Mouse (Mus musculus) hindbrain, embryonic 16.5 days (tissue): ENCODE data around the gene Adcy5. TPM values are rescaled to one million over a fixed set of nuclear protein-coding genes. Genes with fewer than 3 reads are reported as not detected.

Experiments used
- ATAC-seq: fragments of 200-750 bp; cut with Nextera tagmentation; 2 replicates; pipeline ENCODE4 v1.8.0; 2017; ENCODE audit warnings: moderate TSS enrichment, moderate library complexity
- H3K27ac ChIP-seq: fragments of 300-500 bp; sonication (generic); 2 replicates; pipeline ENCODE4 v1.5.1; 2014; ENCODE audit warnings: low read depth, mild to moderate bottlenecking, control low read depth, low read length, moderate library complexity
- H3K27me3 ChIP-seq: fragments of 300-500 bp; sonication (generic); replicated peaks from 2 replicates; pipeline ENCODE4 v1.6.1; 2014; ENCODE audit warnings: low read length; ENCODE audit not compliant: control insufficient read depth, insufficient read depth
- H3K36me3 ChIP-seq: fragments of 300-500 bp; sonication (generic); 2 replicates; pipeline ENCODE4 v1.6.1; 2014; ENCODE audit warnings: mild to moderate bottlenecking, low read length, moderate library complexity, mixed read lengths; ENCODE audit not compliant: control insufficient read depth, insufficient read depth
- H3K4me1 ChIP-seq: fragments of 300-500 bp; sonication (generic); 2 replicates; pipeline ENCODE4 v1.6.1; 2014; ENCODE audit warnings: low read depth, low read length; ENCODE audit not compliant: control insufficient read depth, insufficient read depth
- H3K4me2 ChIP-seq: fragments of 300-500 bp; sonication (generic); 2 replicates; pipeline ENCODE4 v1.6.1; 2014; ENCODE audit warnings: mild to moderate bottlenecking, low read length, control low read depth, moderate library complexity
- H3K4me3 ChIP-seq: fragments of 300-500 bp; sonication (generic); 2 replicates; pipeline ENCODE4 v1.5.1; 2014; ENCODE audit warnings: mild to moderate bottlenecking, low read length, control low read depth, moderate library complexity
- H3K9ac ChIP-seq: fragments of 300-500 bp; sonication (generic); 2 replicates; pipeline ENCODE4 v1.6.1; 2014; ENCODE audit warnings: low read depth, mild to moderate bottlenecking, control low read depth, low read length, moderate library complexity
- H3K9me3 ChIP-seq: fragments of 300-500 bp; sonication (generic); 2 replicates; pipeline ENCODE4 v1.6.1; 2014; ENCODE audit warnings: mild to moderate bottlenecking, low read length, moderate library complexity; ENCODE audit not compliant: control insufficient read depth
- WGBS: fragments of 180-500 bp; shearing (Covaris S2); extraction: QIAGEN DNeasy Blood & Tissue Kit; methylation state at CpG from one replicate; pipeline ENCODE4 v1.1.7; 2014; 5-methylcytosine and 5-hydroxymethylcytosine counted together
- polyA plus RNA-seq: library from polyadenylated mRNA; unstranded; fragments of >200 nt; fragmentation: Nextera tagmentation; extraction: Ambion mirVana; gene quantifications from 2 replicates; pipeline ENCODE4 v1.2.1, GENCODE M21; 2015

Gene Adcy5
- polyA plus RNA-seq, 1 experiment from 2014 or later = 7.2 TPM

DNA sequence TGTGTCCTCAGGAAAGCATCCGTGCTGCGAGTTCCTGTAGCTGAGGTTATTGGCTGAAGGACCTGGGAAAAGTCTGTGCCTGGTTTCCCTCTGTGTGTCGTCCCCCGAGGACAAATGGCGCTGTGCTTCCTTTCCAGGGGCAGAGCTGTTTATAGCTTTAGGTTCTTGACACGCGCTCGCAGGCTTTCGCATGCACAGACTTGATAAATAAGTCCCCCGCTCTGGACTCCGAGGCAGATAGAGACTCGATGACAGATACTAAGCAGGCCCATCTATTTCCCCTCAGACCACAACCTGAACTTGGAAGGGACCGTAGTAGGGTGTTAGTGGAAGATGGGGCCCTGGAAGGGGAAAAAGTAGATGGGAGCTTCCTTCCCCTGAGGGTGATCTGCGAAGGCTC, 70.0 kb downstream of the Adcy5 start:
- Histone ChIP-seq H3K36me3 (no peaks in the 10 kb centered on the region), H3K4me2 (no peak overlapping the region), H3K9me3 (no peaks in the 10 kb centered on the region), H3K4me1 (peaks cover 4% of the 10 kb centered on the region), H3K4me3 (no peak overlapping the region), H3K27me3 (no peaks in the 10 kb centered on the region), H3K27ac (no peak overlapping the region), H3K9ac (no peak overlapping the region)
- WGBS = 79% methylated on average over 14 of the region's 14 CpGs
- ATAC-seq = no peak

DNA sequence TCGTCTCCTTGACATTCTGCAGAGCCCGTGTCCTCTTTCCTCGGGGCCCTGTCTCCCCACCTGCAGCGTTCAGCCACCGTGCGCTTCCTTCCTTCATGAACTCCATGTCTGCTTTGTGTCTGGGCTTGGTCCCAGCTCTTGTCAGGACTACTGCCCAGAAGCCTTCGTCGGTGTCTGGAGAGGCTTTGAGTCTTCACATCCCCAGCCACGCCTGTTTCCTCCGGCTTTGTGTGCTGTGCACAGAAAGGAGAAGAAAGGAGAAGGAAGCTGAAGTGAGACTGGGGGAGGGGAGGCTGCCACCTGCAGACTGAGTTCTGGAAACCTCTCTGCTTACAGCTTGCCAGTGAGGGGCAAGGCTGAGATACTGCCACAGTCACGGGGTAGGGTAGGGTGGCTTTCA, 74.9 kb downstream of the Adcy5 start:
- no peak overlapping the region for H3K27ac ChIP-seq
- H3K27me3 ChIP-seq = no peaks in the 10 kb centered on the region
- no peaks in the 10 kb centered on the region for H3K4me1 ChIP-seq
- no peaks in the 10 kb centered on the region for H3K36me3 ChIP-seq
- 61% methylated on average over 11 of the region's 11 CpGs for WGBS
- H3K9ac ChIP-seq = no peak overlapping the region; the same call in 1 of the 2 replicates
- H3K4me3 ChIP-seq = no peak overlapping the region
- H3K9me3 ChIP-seq = no peaks in the 10 kb centered on the region
- no peak overlapping the region for H3K4me2 ChIP-seq
- ATAC-seq = no peak

DNA sequence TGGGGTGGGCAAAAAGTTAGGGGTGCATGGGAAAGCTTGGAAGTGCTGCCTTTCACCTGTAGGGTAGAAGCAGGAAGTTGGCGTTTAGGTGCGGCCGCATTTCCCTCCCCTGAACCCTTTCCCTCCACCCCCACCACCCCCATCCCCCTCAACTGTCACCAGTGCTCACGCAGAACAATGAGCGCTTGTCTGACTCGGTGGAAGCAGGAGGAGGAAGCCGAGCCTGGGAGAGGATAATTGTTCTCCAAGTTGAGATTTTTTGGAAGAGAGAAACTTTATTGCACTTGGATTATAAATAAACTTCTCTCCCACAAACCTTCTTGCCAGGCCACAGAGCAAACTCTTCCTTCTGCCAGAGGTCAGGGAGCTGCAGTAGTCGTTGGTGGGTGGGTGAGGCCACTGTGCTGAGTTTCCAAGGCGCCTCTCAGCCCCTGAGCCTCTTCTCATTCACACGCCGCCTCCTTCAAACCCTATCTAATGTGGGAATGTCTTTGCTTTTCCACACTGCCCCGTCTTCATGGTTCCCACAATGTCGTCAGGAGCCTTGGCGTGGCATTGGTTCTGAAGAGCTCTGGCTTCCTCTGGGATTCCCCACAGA, 77.6 kb downstream of the Adcy5 start:
- no peak overlapping the region for H3K27ac ChIP-seq
- 25% methylated on average over 14 of the region's 14 CpGs for WGBS

DNA sequence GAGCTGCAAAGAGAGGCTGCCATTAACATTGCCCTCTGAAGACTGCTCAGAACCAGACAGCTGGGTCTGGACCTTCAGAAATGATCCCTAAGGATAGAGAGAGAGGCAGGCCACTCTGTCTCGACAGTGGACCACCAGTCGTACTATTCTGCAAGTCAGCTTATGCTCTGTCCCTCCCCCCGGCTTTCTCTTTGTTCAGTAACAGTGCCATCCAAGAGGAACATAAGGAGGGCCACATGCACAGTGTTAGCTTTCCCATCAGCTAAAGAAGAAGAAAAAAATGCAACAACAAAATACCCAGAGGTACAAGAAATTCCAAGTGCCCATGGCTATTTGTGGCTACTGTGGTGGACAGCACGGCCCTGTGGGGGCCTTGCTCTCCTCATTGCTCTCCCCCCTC, 78.7 kb downstream of the Adcy5 start:
- no peak overlapping the region for H3K4me3 ChIP-seq
- ATAC-seq = no peak
- WGBS = 78% methylated on average over 4 of the region's 4 CpGs

More for the DNA sequence above, 77.6 kb downstream of the Adcy5 start:
- no peak overlapping the region for H3K9ac ChIP-seq
- no peaks in the 10 kb centered on the region for H3K27me3 ChIP-seq
- no peak for ATAC-seq
- H3K4me3 ChIP-seq = no peak overlapping the region
- H3K4me2 ChIP-seq = no peak overlapping the region
- H3K4me1 ChIP-seq = peaks cover under 1% of the 10 kb centered on the region
- H3K36me3 ChIP-seq = no peaks in the 10 kb centered on the region
- no peaks in the 10 kb centered on the region for H3K9me3 ChIP-seq

DNA sequence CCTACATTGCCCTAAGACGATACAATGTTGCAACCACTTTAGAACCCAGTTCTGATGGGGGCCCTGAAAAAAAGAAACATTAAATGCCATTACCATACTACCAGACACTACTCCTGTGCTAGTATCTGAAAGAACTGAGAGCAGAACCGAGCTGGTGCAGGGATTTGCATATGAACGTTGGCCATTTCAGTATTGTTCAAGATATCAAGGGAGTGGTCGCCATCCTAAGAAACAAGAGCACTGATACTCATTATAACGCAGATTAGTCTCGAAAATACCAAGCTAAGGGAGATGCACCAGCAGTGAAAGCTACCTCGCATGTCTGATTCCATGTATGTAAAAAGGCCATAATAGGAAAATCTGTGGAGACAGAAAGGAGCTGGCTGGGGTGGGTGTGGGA, 82.4 kb downstream of the Adcy5 start:
- 72% methylated on average over 7 of the region's 7 CpGs for WGBS

More for the DNA sequence above, 78.7 kb downstream of the Adcy5 start:
- no peaks in the 10 kb centered on the region for H3K36me3 ChIP-seq
- H3K27ac ChIP-seq = no peak overlapping the region
- no peaks in the 10 kb centered on the region for H3K27me3 ChIP-seq
- peaks cover 2% of the 10 kb centered on the region for H3K4me1 ChIP-seq
- no peak overlapping the region for H3K9ac ChIP-seq
- H3K9me3 ChIP-seq = no peaks in the 10 kb centered on the region
- H3K4me2 ChIP-seq = no peak overlapping the region

DNA sequence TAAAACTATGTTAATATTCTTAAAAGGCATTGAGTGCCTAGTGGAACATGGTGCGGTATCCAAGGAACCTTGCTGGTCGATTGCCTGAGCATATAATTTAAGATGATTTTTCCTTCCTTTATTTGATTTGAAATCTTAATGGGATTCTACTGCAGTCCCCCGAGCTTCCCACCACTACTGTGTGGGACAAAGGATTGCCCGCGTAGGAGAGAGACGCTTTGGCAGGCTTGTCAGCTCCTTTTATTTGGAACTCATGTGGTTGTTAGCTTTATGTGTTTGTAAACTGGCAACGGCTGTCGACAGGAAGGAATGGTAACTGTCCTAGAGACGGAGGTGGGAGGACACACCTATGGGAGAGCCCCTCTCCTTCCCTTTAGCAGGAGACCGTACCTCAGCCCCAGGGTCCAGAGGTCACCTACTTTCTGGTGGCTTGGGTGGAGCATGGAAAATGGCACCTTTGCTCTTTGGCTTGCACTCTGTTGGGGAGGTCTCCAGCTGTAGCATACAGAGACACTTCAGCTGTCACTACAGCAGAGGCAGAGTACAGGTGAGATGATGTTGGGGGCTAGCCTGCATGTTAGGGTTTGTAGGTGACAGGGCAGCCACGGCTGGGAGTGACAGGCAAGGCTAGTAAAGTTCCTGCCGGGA, 84.8 kb downstream of the Adcy5 start:
- peak; percentile 26; the same call in 1 of the 2 replicates for ATAC-seq
- Histone ChIP-seq H3K27me3 (no peaks in the 10 kb centered on the region), H3K9me3 (no peaks in the 10 kb centered on the region), H3K9ac (no peak overlapping the region), H3K4me2 (no peak overlapping the region), H3K4me1 (peaks cover 10% of the 10 kb centered on the region), H3K27ac (no peak overlapping the region), H3K36me3 (no peaks in the 10 kb centered on the region), H3K4me3 (no peak overlapping the region)
- WGBS = 45% methylated on average over 12 of the region's 12 CpGs

More for the DNA sequence above, 82.4 kb downstream of the Adcy5 start:
- H3K4me3 ChIP-seq = no peak overlapping the region
- H3K27ac ChIP-seq = no peak overlapping the region
- no peaks in the 10 kb centered on the region for H3K36me3 ChIP-seq
- no peak overlapping the region for H3K4me2 ChIP-seq
- H3K9ac ChIP-seq = no peak overlapping the region
- H3K4me1 ChIP-seq = peaks cover 10% of the 10 kb centered on the region
- H3K9me3 ChIP-seq = no peaks in the 10 kb centered on the region
- no peaks in the 10 kb centered on the region for H3K27me3 ChIP-seq
- no peak for ATAC-seq

DNA sequence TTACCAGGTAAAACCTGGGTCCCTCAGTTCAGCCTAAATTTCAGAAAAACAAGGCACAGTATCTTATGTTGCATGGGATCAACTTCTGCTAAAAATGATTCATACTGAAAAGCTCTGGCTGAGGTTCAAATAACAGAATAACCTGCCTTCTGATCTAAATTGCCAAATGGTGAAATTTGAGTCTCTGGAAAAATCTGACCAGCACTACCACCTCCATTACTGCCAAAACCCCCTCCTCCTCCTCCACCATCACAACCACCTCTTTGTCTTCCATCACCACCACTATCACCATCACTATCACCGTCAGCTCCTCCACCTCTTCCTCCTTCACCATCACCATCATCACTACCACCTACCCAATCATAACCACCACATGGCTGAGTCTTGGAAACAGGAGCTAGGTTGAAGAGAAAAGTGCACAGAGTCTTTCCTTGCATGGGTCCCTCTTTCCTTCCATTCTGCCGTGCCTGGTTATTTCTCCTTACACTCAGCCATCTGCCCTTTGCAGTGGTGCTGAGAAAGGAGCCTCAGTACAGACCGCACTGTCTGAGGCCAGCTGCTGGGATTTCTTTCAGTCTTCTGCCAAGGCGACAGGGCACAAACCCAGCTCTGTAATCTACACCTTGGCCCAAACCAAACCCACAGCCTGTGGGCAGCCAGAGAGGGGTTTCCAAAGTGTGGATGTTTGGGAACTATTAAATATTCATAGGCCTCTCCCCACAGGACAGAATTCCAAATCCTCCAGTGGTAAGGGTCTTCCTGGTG, 85.5 kb downstream of the Adcy5 start:
- H3K4me2 ChIP-seq = no peak overlapping the region
- WGBS = 82% methylated on average over 4 of the region's 4 CpGs
- no peak overlapping the region for H3K9ac ChIP-seq
- no peaks in the 10 kb centered on the region for H3K27me3 ChIP-seq
- H3K27ac ChIP-seq = no peak overlapping the region
- no peak overlapping the region for H3K4me3 ChIP-seq
- peak; percentile 51; the same call in 1 of the 2 replicates for ATAC-seq
- no peaks in the 10 kb centered on the region for H3K9me3 ChIP-seq
- no peaks in the 10 kb centered on the region for H3K36me3 ChIP-seq
- H3K4me1 ChIP-seq = peaks cover 10% of the 10 kb centered on the region

DNA sequence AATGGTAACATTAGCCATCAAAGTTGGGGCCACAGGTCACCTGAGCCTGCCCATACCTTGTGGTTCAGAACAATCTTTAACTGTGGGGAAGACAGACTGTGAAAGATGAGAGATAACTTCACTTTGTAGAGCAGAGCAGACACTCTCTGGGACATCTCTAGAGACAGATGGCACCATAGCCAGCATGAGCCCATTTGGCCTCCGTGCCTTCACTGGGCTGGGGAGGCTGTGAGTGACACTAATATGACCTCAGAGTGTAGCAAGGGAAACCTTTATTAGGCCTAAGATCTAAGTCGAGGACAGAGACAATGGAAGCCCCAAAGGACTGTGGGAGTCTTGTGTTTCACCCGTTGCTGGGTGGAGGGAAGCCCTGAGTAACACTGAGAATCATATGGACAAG, 92.7 kb downstream of the Adcy5 start:
- no peaks in the 10 kb centered on the region for H3K27me3 ChIP-seq
- H3K36me3 ChIP-seq = no peaks in the 10 kb centered on the region
- no peak for ATAC-seq
- peaks cover 3% of the 10 kb centered on the region for H3K4me1 ChIP-seq
- no peak overlapping the region for H3K4me3 ChIP-seq
- H3K4me2 ChIP-seq = no peak overlapping the region
- 52% methylated on average over 3 of the region's 3 CpGs for WGBS
- H3K9me3 ChIP-seq = no peaks in the 10 kb centered on the region
- no peak overlapping the region for H3K27ac ChIP-seq
- H3K9ac ChIP-seq = no peak overlapping the region

DNA sequence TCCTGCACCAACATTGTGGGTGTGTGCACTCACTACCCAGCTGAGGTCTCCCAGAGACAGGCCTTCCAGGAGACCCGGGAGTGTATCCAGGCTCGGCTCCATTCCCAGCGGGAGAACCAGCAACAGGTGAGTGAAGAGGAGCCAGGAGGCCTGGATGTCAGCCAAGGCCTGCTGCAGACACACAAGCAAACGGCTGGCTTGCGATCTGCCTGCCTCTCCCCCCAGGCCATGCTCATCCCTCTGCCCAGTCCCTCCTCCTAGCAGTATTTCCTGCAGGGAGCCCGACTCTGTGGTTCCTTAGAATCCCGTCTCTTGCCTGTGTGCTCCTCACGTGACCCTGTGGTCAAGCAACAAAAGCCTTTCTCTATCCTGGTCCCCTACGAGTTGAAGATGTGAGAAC, 94.1 kb downstream of the Adcy5 start:
- Histone ChIP-seq H3K4me3 (no peak overlapping the region), H3K4me1 (peaks cover 3% of the 10 kb centered on the region), H3K27me3 (no peaks in the 10 kb centered on the region), H3K9ac (no peak overlapping the region), H3K27ac (0 out of 2 replicates have a peak overlapping the region, but pooled peaks have one; percentile 12), H3K36me3 (no peaks in the 10 kb centered on the region), H3K9me3 (no peaks in the 10 kb centered on the region), H3K4me2 (no peak overlapping the region)
- no peak for ATAC-seq
- WGBS = 30% methylated on average over 9 of the region's 9 CpGs
